Mouse (Mus musculus): Measurements from ENCODE around the gene Spry1.

DNA sequence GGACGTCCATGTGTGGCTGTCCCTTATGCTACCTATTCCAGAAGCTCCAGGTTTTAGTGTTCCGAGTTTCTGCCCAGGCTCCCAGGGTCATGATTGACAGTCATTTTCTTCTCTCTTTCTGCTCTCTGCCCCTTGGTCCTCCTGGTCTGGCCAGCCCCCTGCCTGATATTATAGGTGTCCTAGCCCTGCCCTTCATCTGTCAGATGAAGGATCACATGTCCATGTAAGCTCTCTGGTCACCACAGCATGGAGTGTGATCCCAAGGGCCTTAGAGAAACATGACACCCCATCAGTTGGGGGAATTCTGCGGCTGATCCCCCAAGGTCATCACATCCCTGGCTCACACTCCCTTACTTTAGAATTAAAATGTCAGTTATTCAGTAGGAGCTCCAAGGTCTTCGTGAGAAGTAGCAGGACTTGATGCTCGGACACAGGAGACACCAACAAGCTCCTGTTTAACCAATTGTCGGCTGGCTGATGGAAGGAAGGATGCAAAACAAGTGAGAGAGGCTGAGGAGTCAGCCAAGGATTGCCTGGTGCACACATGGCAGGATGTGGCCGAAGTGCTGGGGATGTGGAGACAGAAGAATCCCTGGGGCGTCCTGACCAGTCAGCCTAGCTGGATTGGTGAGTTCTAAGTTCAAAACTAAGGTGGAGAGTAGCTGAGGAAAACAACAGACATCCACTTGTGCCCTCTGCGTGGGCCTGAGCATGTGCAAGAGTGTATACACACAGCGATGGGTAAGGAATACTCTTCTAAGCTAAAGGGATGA lies 24.7 kb upstream of the Spry1 start:
- no peak for TF ChIP-seq CTCF (IDR thresholded peaks at IDR 0.05)
- no peak for TF ChIP-seq EP300 (IDR thresholded peaks at IDR 0.05; ENCODE audit: insufficient read depth, low read depth, low read length)
- no peak for TF ChIP-seq POLR2A (IDR thresholded peaks at IDR 0.05; ENCODE audit: insufficient read depth, low read depth, low read length)

Measured in heart, adult 2 months (tissue).